Mouse (Mus musculus) bone marrow, adult 2 months (tissue): Measurements from ENCODE around the gene Rexo2.
A peak's percentile ranks its signal among the peaks of the same experiment; 100 is the strongest.

ENCODE experiments used
- CTCF ChIP-seq: fragments of 200-500 bp; IDR thresholded peaks from 2 replicates; pipeline ENCODE4 v1.5.1; 2011; ENCODE audit warnings: low read length, control low read depth; ENCODE audit not compliant: control insufficient read depth, insufficient read depth
- POLR2A ChIP-seq: fragments of 200-500 bp; IDR thresholded peaks from 2 replicates; pipeline ENCODE4 v1.6.1; 2011; ENCODE audit warnings: low read depth, mild to moderate bottlenecking, control low read depth, low read length, borderline replicate concordance; ENCODE audit not compliant: control insufficient read depth

DNA sequence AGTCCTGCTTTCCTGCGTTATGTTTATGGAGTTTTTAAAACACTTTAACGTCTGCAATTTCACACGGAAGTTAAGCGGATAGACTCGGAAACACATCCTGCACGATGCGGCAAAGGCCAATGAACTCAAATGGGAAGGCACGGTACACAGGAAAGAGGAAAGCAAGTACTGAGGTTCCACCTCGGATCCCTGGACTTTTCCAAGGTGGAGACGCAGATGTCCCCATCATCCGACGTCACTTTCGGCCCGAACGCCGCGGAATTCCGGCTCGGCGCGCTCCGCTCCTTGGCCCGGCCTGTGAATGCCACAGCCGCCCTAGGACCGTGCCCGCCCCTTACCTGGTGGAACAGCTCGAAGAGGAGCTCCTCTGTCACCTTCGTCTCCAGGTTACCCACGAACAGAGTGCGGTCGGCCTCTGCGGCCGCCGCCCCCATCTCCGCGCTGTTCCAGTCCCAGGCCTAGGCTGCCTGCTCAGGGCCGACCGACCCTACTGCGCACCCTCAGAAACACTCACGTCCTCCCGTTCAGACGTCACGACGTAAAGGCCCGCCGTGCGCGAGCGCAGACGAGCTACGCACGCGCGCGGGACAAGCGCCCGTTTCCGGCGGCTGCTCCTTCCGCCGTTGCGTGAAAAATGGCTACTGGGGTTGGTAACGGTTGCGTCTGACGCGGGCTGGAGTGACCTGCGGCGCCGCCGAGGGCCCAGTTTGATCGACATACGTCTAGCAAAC, 14.6 kb upstream of the Rexo2 start, which contains the start of the genes Rbm7 and Gm5617:
- TF ChIP-seq POLR2A, result peak; percentile 88; the same call in 1 of the 2 replicates
- no peak for TF ChIP-seq CTCF
